Mouse (Mus musculus) midbrain, embryonic 15.5 days (tissue): ENCODE measurements at regions not wholly inside any gene's neighbourhood (a gene's known extent, or its start where the extent isn't known, plus 50 kb on each side); places are given as distances from the start of the nearest gene placed in this dataset.
"Not testable (repeated sequence)": the region's sequence is repeated elsewhere in the genome, so short reads cannot be mapped to it uniquely, and the experiment has no call there.

ENCODE experiments used
- ATAC-seq: fragments of 200-750 bp; cut with Nextera tagmentation; replicated peaks from 2 replicates; pipeline ENCODE4 v1.8.0; 2017; ENCODE audit warnings: moderate TSS enrichment
- H3K27ac ChIP-seq: fragments of 300-500 bp; sonication (generic); 2 replicates; pipeline ENCODE4 v1.5.1; 2015; ENCODE audit warnings: mild to moderate bottlenecking, inconsistent platforms
- H3K27me3 ChIP-seq: fragments of 300-500 bp; sonication (generic); replicated peaks from 2 replicates; pipeline ENCODE4 v1.6.1; 2015; ENCODE audit warnings: inconsistent platforms
- H3K36me3 ChIP-seq: fragments of 300-500 bp; sonication (generic); replicated peaks from 2 replicates; pipeline ENCODE4 v1.6.1; 2015; ENCODE audit warnings: inconsistent platforms
- H3K4me1 ChIP-seq: fragments of 300-500 bp; sonication (generic); 2 replicates; pipeline ENCODE4 v1.6.1; 2015; ENCODE audit warnings: inconsistent platforms
- H3K4me2 ChIP-seq: fragments of 300-500 bp; sonication (generic); 2 replicates; pipeline ENCODE4 v1.6.1; 2015; ENCODE audit warnings: inconsistent platforms, mild to moderate bottlenecking, moderate library complexity
- H3K4me3 ChIP-seq: fragments of 300-500 bp; sonication (generic); 2 replicates; pipeline ENCODE4 v1.5.1; 2015; ENCODE audit warnings: mild to moderate bottlenecking, inconsistent platforms
- H3K9ac ChIP-seq: fragments of 300-500 bp; sonication (generic); 2 replicates; pipeline ENCODE4 v1.6.1; 2015; ENCODE audit warnings: mild to moderate bottlenecking, inconsistent platforms
- H3K9me3 ChIP-seq: fragments of 300-500 bp; sonication (generic); 2 replicates; pipeline ENCODE4 v1.6.1; 2016; ENCODE audit warnings: inconsistent platforms
- WGBS: fragments of 180-500 bp; shearing (Covaris S2); methylation state at CpG from one replicate; pipeline ENCODE4 v1.1.7; 2015; ENCODE audit warnings: mixed read lengths; 5-methylcytosine and 5-hydroxymethylcytosine counted together

DNA sequence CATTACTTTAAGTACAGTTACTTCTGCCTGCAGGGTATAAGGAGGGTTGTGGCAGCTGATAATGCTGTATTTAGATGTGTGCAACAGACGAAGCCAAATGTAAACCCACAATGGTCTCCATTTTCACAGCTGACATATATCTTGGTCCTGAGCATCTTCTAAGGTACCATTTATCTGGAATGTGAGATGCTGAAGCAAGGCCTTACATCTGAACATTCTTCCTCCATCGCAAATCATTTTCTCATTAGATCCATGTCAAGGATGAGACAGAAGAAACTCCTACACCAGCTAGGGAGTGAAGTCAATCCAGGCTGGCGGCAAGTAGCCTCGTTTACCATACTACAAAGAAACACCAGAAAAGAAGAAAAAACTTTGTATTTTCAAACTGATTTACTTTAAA is 228.4 kb upstream of the Hand2 start:
- Histone ChIP-seq H3K9ac (no peak overlapping the region), H3K4me1 (no peaks in the 10 kb centered on the region), H3K27ac (no peak overlapping the region), H3K4me2 (no peak overlapping the region), H3K27me3 (no peaks in the 10 kb centered on the region), H3K36me3 (no peaks in the 10 kb centered on the region), H3K9me3 (no peaks in the 10 kb centered on the region), H3K4me3 (no peak overlapping the region)
- WGBS, result 95% methylated on average over 4 of the region's 4 CpGs
- ATAC-seq, result no peak

DNA sequence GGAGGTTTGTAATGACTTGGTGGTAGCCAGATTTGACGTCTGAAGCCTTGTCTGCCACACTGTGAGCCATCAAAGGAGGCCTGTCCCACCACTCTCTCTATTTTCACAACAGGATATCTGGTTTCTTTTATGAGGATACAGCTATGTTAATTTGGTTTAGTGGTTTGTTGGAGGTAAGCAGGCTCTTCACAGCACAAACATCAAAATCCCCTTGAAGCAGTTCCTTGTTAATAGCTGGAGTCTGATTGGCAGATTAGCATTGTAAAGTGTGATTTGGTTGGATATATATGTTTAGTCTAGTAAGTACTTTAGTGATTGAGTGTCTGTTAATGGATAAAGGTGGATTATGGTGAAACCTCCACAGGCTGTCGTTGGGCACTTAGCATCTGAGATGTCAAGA is 225.6 kb upstream of the Hand2 start:
- no peak for ATAC-seq
- H3K36me3 ChIP-seq, result no peaks in the 10 kb centered on the region
- H3K27ac ChIP-seq, result no peak overlapping the region

GRCm38 (mm10) chr8:57110765-57111402 is 209.9 kb upstream of the Hand2 start:
- not testable (repeated sequence) for H3K27ac ChIP-seq, H3K4me3 ChIP-seq, H3K27me3 ChIP-seq, H3K9ac ChIP-seq, H3K36me3 ChIP-seq, H3K4me2 ChIP-seq, H3K9me3 ChIP-seq, H3K4me1 ChIP-seq, ATAC-seq
- 95% methylated on average over 4 of the region's 6 CpGs for WGBS

More for the DNA sequence above, 225.6 kb upstream of the Hand2 start:
- Histone ChIP-seq H3K4me3 (no peak overlapping the region), H3K9me3 (no peaks in the 10 kb centered on the region), H3K4me1 (no peaks in the 10 kb centered on the region), H3K27me3 (no peaks in the 10 kb centered on the region), H3K9ac (no peak overlapping the region), H3K4me2 (no peak overlapping the region)
- 52% methylated on average over 2 of the region's 2 CpGs for WGBS

DNA sequence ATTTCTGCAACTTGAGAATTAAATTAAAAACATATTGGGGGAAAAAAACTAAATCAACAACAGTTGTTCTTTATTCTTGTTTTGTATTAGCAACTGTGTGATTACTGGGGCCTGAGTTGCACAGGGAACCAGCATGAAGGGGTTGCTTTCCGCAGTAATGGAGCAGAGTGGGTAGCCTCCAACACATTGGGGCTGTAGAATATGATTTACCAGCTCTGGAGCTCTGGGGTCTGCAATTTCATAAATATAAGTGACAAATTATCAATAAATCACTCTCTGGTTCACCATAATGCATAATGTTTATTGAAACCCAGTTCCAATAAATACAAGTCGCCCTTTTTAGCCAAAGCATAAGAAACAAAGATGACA is 209.4 kb upstream of the Hand2 start:
- no peaks in the 10 kb centered on the region for H3K27me3 ChIP-seq
- ATAC-seq, result no peak
- H3K9me3 ChIP-seq, result no peaks in the 10 kb centered on the region
- no peak overlapping the region for H3K9ac ChIP-seq
- H3K4me2 ChIP-seq, result no peak overlapping the region
- H3K36me3 ChIP-seq, result no peaks in the 10 kb centered on the region
- no peaks in the 10 kb centered on the region for H3K4me1 ChIP-seq
- no peak overlapping the region for H3K4me3 ChIP-seq
- no peak overlapping the region for H3K27ac ChIP-seq
- WGBS, result 69% methylated on average over 2 of the region's 2 CpGs

DNA sequence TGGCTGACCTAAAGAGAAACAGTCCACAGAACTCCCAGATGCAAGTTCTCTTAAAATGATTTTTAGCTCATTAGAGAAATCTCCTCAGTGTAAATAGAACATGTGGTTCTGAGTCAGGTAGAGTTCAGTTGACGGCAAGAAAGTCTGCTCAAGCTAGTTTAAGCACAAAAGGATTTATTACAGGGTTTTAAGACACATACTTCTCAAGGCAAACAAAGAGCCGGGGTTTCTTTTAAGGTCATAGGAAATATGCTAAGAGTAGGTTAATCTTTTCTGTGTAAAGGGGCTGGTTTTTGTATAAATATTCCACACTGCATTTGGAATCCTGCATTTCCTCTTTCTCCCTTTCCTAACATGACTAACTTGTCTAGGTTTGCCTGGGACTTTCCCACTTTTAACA is 206.9 kb upstream of the Hand2 start:
- WGBS, result 82% methylated on average over 2 of the region's 2 CpGs
- Histone ChIP-seq H3K4me1 (no peaks in the 10 kb centered on the region), H3K4me2 (no peak overlapping the region), H3K27ac (no peak overlapping the region), H3K27me3 (no peaks in the 10 kb centered on the region), H3K4me3 (no peak overlapping the region), H3K36me3 (no peaks in the 10 kb centered on the region), H3K9me3 (no peaks in the 10 kb centered on the region), H3K9ac (no peak overlapping the region)
- no peak for ATAC-seq

DNA sequence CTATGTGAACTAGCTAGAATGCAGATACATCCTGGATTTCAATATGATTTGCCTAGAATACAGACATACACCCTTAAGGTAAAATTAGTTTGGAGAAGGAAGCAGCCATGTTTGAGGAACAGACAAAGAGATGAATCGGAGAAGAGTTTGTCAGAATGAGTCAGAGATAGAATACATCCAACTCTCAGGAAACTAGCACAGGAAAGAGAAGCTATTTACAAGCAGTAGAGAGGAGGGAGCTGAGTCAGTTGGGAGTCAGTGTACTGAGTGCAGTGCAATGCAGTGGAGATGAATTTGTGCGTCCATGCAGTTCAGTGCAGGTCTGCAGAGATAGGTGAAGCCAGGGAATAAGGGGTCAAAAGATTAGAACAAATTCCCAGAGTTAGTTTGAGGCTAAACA is 205.5 kb upstream of the Hand2 start:
- Histone ChIP-seq H3K9ac (no peak overlapping the region), H3K36me3 (no peaks in the 10 kb centered on the region), H3K27ac (no peak overlapping the region), H3K27me3 (no peaks in the 10 kb centered on the region), H3K4me1 (no peaks in the 10 kb centered on the region), H3K4me2 (no peak overlapping the region), H3K9me3 (no peaks in the 10 kb centered on the region), H3K4me3 (no peak overlapping the region)
- 88% methylated on average over 2 of the region's 2 CpGs for WGBS
- ATAC-seq, result no peak

- no peaks in the 10 kb centered on the region for H3K9me3 ChIP-seq
- no peak overlapping the region for H3K4me2 ChIP-seq
- no peak overlapping the region for H3K27ac ChIP-seq
- H3K27me3 ChIP-seq, result no peaks in the 10 kb centered on the region
- no peak overlapping the region for H3K4me3 ChIP-seq
- 0 out of 2 replicates have a peak, but pooled peaks have one; percentile 58 for ATAC-seq
- H3K9ac ChIP-seq, result no peak overlapping the region
- H3K4me1 ChIP-seq, result no peaks in the 10 kb centered on the region
- H3K36me3 ChIP-seq, result no peaks in the 10 kb centered on the region
- 32% methylated on average over 2 of the region's 2 CpGs for WGBS
Measured at GRCm38 (mm10) chr8:57134041-57134440, 186.7 kb upstream of the Hand2 start.

DNA sequence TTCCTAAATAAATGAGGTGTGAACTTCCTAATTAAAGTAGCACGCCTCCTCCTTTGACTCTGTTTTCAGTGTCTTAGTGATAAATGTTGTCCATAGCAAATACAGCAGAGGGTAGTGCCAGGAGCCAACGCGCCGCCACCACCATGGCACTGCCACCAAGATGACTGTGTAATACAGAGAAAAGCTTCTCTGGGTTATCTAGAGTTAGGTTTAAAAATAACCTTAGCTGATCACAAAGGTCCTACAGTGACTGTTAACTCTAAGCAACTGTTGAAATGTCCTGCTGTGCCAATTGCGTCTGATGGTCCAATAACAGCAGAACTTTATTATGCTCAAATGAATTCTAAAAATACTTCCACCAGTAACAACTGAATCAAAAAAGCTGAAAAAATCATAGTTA is 186.1 kb upstream of the Hand2 start:
- Histone ChIP-seq H3K4me2 (no peak overlapping the region), H3K36me3 (no peaks in the 10 kb centered on the region), H3K27me3 (no peaks in the 10 kb centered on the region), H3K9ac (no peak overlapping the region), H3K4me1 (no peaks in the 10 kb centered on the region), H3K4me3 (no peak overlapping the region), H3K27ac (no peak overlapping the region), H3K9me3 (no peaks in the 10 kb centered on the region)
- 88% methylated on average over 5 of the region's 5 CpGs for WGBS
- no peak for ATAC-seq

- Histone ChIP-seq H3K27me3 (no peaks in the 10 kb centered on the region), H3K27ac (no peak overlapping the region), H3K4me2 (no peak overlapping the region), H3K9ac (no peak overlapping the region), H3K4me3 (no peak overlapping the region), H3K36me3 (no peaks in the 10 kb centered on the region), H3K9me3 (no peaks in the 10 kb centered on the region), H3K4me1 (no peaks in the 10 kb centered on the region)
- ATAC-seq, result no peak
- WGBS, result 83% methylated on average over 5 of the region's 5 CpGs
Measured at GRCm38 (mm10) chr8:57148036-57148435, 172.7 kb upstream of the Hand2 start.

GRCm38 (mm10) chr8:57191153-57191552 is 129.6 kb upstream of the Hand2 start:
- H3K36me3 ChIP-seq, result no peaks in the 10 kb centered on the region
- no peak for ATAC-seq
- H3K9me3 ChIP-seq, result no peaks in the 10 kb centered on the region
- no peaks in the 10 kb centered on the region for H3K4me1 ChIP-seq
- H3K4me2 ChIP-seq, result no peak overlapping the region
- H3K27ac ChIP-seq, result no peak overlapping the region
- no peak overlapping the region for H3K4me3 ChIP-seq
- H3K9ac ChIP-seq, result no peak overlapping the region
- WGBS, result 87% methylated on average over 2 of the region's 2 CpGs
- H3K27me3 ChIP-seq, result no peaks in the 10 kb centered on the region

DNA sequence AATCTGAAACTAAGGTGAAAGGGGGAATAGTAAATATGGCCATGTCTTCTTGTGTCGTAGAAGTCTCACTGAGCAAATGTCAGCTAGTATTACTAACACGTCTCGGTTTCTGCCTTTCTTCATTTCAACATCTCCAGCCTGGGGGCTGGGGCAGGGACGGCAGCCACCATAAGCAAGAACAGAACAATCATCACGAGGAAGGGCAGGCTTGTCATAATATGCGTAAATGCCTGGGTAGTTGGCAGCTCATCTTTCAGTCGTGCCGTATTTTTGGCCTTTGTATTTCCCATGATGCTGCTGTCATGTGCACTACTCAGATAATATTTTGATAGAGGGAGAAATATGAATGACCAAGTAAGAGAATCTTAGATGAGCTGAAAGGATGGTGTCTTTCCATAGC is 120.5 kb upstream of the Hand2 start:
- Histone ChIP-seq H3K4me3 (no peak overlapping the region), H3K4me1 (no peaks in the 10 kb centered on the region), H3K9me3 (no peaks in the 10 kb centered on the region), H3K9ac (no peak overlapping the region), H3K27ac (no peak overlapping the region), H3K27me3 (no peaks in the 10 kb centered on the region), H3K4me2 (no peak overlapping the region), H3K36me3 (no peaks in the 10 kb centered on the region)
- ATAC-seq, result no peak
- 79% methylated on average over 8 of the region's 8 CpGs for WGBS

DNA sequence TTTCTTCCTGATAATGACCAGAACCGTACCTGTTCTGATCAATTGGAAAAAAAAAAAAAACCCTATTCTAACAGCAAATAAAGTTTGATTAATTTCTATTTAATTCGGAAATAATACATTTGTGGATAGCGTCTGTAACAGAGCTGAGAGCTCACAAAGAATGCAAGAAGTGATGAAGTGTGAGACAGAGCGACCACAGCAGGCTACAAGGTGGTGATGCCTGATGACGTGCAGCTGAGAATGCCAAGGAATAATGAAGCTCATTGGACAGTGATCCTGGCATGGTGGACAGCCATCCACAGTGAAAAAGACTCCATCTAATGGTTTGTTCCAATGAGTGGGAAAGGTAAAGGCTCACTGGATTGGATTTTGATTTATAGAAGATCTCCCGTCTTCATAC is 111.2 kb upstream of the Hand2 start:
- Histone ChIP-seq H3K36me3 (no peaks in the 10 kb centered on the region), H3K27ac (no peak overlapping the region), H3K4me1 (no peaks in the 10 kb centered on the region), H3K4me3 (no peak overlapping the region), H3K4me2 (no peak overlapping the region), H3K27me3 (no peaks in the 10 kb centered on the region), H3K9me3 (no peaks in the 10 kb centered on the region), H3K9ac (no peak overlapping the region)
- WGBS, result 85% methylated on average over 6 of the region's 6 CpGs
- ATAC-seq, result no peak

GRCm38 (mm10) chr8:57213066-57213465 is 107.7 kb upstream of the Hand2 start:
- Histone ChIP-seq H3K9me3 (no peaks in the 10 kb centered on the region), H3K9ac (no peak overlapping the region), H3K27me3 (no peaks in the 10 kb centered on the region), H3K36me3 (no peaks in the 10 kb centered on the region), H3K4me1 (no peaks in the 10 kb centered on the region), H3K4me2 (no peak overlapping the region), H3K27ac (no peak overlapping the region), H3K4me3 (no peak overlapping the region)
- 89% methylated on average over 5 of the region's 5 CpGs for WGBS
- ATAC-seq, result no peak
